Mouse (Mus musculus): Measurements from ENCODE around the gene Olfr1048. TPM values are rescaled to one million over a fixed set of nuclear protein-coding genes. Genes with fewer than 3 reads are reported as not detected.

Gene Olfr1048
- total and polyA plus RNA-seq, 3 experiments: not detected

DNA sequence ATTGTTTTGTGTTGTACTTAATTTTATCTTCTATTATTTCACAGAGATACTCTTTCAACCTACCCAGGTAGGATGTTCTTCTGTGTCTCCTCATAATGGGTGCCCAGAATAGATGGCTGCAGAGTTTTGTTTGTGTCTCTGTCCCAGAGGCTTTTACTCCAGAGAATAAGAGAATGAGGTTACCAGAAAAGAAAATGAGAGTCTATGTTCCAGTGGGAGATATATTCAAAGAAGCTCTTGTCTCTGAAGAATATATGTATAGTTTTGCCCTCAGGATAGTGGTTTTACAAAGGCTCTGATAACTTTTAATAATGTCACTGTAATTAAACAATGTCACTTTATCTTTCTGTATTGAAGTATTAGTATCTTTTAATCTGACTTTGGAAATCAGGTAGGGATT is 54.5 kb downstream of the Olfr1048 start, which contains the start of gene Olfr52:
Gene Olfr52 (minus strand): TSS at position 101 of the 400 bp plus-strand sequence.
- no peak for DNase-seq (ENCODE audit: low read depth, low spot score)

More for the DNA sequence above, 54.5 kb downstream of the Olfr1048 start, which contains the start of gene Olfr52:
- Histone ChIP-seq H3K27ac (ENCODE audit: control insufficient read depth, low read depth, low read length) (no peak within 1 kb of the TSS), H3K36me3 (ENCODE audit: control insufficient read depth in 1 of 2, insufficient read depth in 2 of 2, low read length in 2 of 2) (no peaks in the 10 kb centered on the region), H3K79me2 (ENCODE audit: control insufficient read depth, insufficient read depth, low read length, poor library complexity) (no peaks in the 10 kb centered on the region), H3K4me3 (ENCODE audit: control insufficient read depth in 1 of 2, insufficient read depth in 1 of 2, low read depth in 2 of 2, low read length in 2 of 2) (no peak within 1 kb of the TSS), H3K27me3 (ENCODE audit: control insufficient read depth in 1 of 2, insufficient read depth in 2 of 2, low read length in 2 of 2) (no peaks in the 10 kb centered on the region), H3K4me1 (ENCODE audit: control insufficient read depth in 1 of 2, insufficient read depth in 2 of 2, low read length in 2 of 2) (no peaks in the 10 kb centered on the region), H3K9ac (ENCODE audit: control insufficient read depth, low read depth, low read length, poor library complexity, severe bottlenecking) (no peak within 1 kb of the TSS), H3K9me3 (replicated peaks; ENCODE audit: insufficient read depth, low read length) (no peaks in the 10 kb centered on the region)
- TF ChIP-seq TCF12 (IDR thresholded peaks at IDR 0.05; ENCODE audit: low read depth, low read length): no peak
- no peak for TF ChIP-seq RCOR1 (IDR thresholded peaks at IDR 0.05; ENCODE audit: low read depth, low read length)
- no peak for TF ChIP-seq CTCF (IDR thresholded peaks at IDR 0.05 in 2 of 3, conservative IDR thresholded peaks at IDR 0.05 in 1 of 3; ENCODE audit: control insufficient read depth in 1 of 3, insufficient read depth in 1 of 3, low read depth in 2 of 3, low read length in 3 of 3, poor library complexity in 1 of 3, severe bottlenecking in 1 of 3)
- TF ChIP-seq E2F4 (IDR thresholded peaks at IDR 0.05; ENCODE audit: borderline replicate concordance, low read depth, low read length): no peak
- TF ChIP-seq ETS1 (IDR thresholded peaks at IDR 0.05; ENCODE audit: low read depth, low read length): no peak
- TF ChIP-seq MAX (IDR thresholded peaks at IDR 0.05; ENCODE audit: low read length): no peak
- TF ChIP-seq NRF1 (IDR thresholded peaks at IDR 0.05; ENCODE audit: insufficient read depth, low read depth, low read length, poor library complexity, severe bottlenecking): no peak
- TF ChIP-seq MYB (IDR thresholded peaks at IDR 0.05; ENCODE audit: low read depth, low read length): no peak
- TF ChIP-seq MAFK (IDR thresholded peaks at IDR 0.05; ENCODE audit: borderline replicate concordance, low read depth, low read length): no peak

Other genes starting within 250 kb of the Olfr1048 start
- gene Olfr1031, start 250.0 kb downstream of the Olfr1048 start, total RNA-seq (2012; rRNA removed): not detected in 2 replicates
- not detected for gene Olfr1031, start 250.0 kb downstream of the Olfr1048 start, polyA plus RNA-seq (2012; ENCODE audit: insufficient read depth in 1 of 2, insufficient read length in 2 of 2, low read depth in 1 of 2, low replicate concordance in 2 of 2, missing spikeins in 1 of 2)
- not detected in 2 replicates for gene Olfr1032, start 234.7 kb downstream of the Olfr1048 start, total RNA-seq (2012; rRNA removed)
- not detected for gene Olfr1032, start 234.7 kb downstream of the Olfr1048 start, polyA plus RNA-seq (2012; ENCODE audit: insufficient read depth in 1 of 2, insufficient read length in 2 of 2, low read depth in 1 of 2, low replicate concordance in 2 of 2, missing spikeins in 1 of 2)
- not detected in 2 replicates for gene Olfr1033, start 219.7 kb downstream of the Olfr1048 start, total RNA-seq (2012; rRNA removed)
- not detected for gene Olfr1033, start 219.7 kb downstream of the Olfr1048 start, polyA plus RNA-seq (2012; ENCODE audit: insufficient read depth in 1 of 2, insufficient read length in 2 of 2, low read depth in 1 of 2, low replicate concordance in 2 of 2, missing spikeins in 1 of 2)
- not detected in 2 replicates for gene Olfr1034, start 194.4 kb downstream of the Olfr1048 start, total RNA-seq (2012; rRNA removed)
- gene Olfr1034, start 194.4 kb downstream of the Olfr1048 start, polyA plus RNA-seq (2012; ENCODE audit: insufficient read depth in 1 of 2, insufficient read length in 2 of 2, low read depth in 1 of 2, low replicate concordance in 2 of 2, missing spikeins in 1 of 2): not detected
- not detected in 2 replicates for gene Olfr1036, start 166.3 kb downstream of the Olfr1048 start, total RNA-seq (2012; rRNA removed)
- not detected for gene Olfr1036, start 166.3 kb downstream of the Olfr1048 start, polyA plus RNA-seq (2012; ENCODE audit: insufficient read depth in 1 of 2, insufficient read length in 2 of 2, low read depth in 1 of 2, low replicate concordance in 2 of 2, missing spikeins in 1 of 2)
- not detected in 2 replicates for gene Olfr1037, start 152.9 kb downstream of the Olfr1048 start, total RNA-seq (2012; rRNA removed)
- gene Olfr1037, start 152.9 kb downstream of the Olfr1048 start, polyA plus RNA-seq (2012; ENCODE audit: insufficient read depth in 1 of 2, insufficient read length in 2 of 2, low read depth in 1 of 2, low replicate concordance in 2 of 2, missing spikeins in 1 of 2): not detected
- gene Olfr1039, start 104.4 kb downstream of the Olfr1048 start, total RNA-seq (2012; rRNA removed): not detected in 2 replicates
- not detected for gene Olfr1039, start 104.4 kb downstream of the Olfr1048 start, polyA plus RNA-seq (2012; ENCODE audit: insufficient read depth in 1 of 2, insufficient read length in 2 of 2, low read depth in 1 of 2, low replicate concordance in 2 of 2, missing spikeins in 1 of 2)
- gene Olfr1040, start 93.6 kb downstream of the Olfr1048 start, total RNA-seq (2012; rRNA removed): not detected in 2 replicates
- gene Olfr1040, start 93.6 kb downstream of the Olfr1048 start, polyA plus RNA-seq (2012; ENCODE audit: insufficient read depth in 1 of 2, insufficient read length in 2 of 2, low read depth in 1 of 2, low replicate concordance in 2 of 2, missing spikeins in 1 of 2): not detected
- not detected in 2 replicates for gene Olfr1042, start 78.5 kb downstream of the Olfr1048 start, total RNA-seq (2012; rRNA removed)
- not detected for gene Olfr1042, start 78.5 kb downstream of the Olfr1048 start, polyA plus RNA-seq (2012; ENCODE audit: insufficient read depth in 1 of 2, insufficient read length in 2 of 2, low read depth in 1 of 2, low replicate concordance in 2 of 2, missing spikeins in 1 of 2)
- gene Olfr1043, start 72.8 kb downstream of the Olfr1048 start, total RNA-seq (2012; rRNA removed): not detected in 2 replicates
- not detected for gene Olfr1043, start 72.8 kb downstream of the Olfr1048 start, polyA plus RNA-seq (2012; ENCODE audit: insufficient read depth in 1 of 2, insufficient read length in 2 of 2, low read depth in 1 of 2, low replicate concordance in 2 of 2, missing spikeins in 1 of 2)
- gene Olfr1044, start 62.5 kb downstream of the Olfr1048 start, total RNA-seq (2012; rRNA removed): not detected in 2 replicates
- gene Olfr1044, start 62.5 kb downstream of the Olfr1048 start, polyA plus RNA-seq (2012; ENCODE audit: insufficient read depth in 1 of 2, insufficient read length in 2 of 2, low read depth in 1 of 2, low replicate concordance in 2 of 2, missing spikeins in 1 of 2): not detected
- gene Olfr52, start 54.6 kb downstream of the Olfr1048 start, total RNA-seq (2012; rRNA removed): not detected in 2 replicates
- gene Olfr52, start 54.6 kb downstream of the Olfr1048 start, polyA plus RNA-seq (2012; ENCODE audit: insufficient read depth in 1 of 2, insufficient read length in 2 of 2, low read depth in 1 of 2, low replicate concordance in 2 of 2, missing spikeins in 1 of 2): not detected
- gene Olfr1045, start 37.3 kb downstream of the Olfr1048 start, total RNA-seq (2012; rRNA removed): not detected in 2 replicates
- not detected for gene Olfr1045, start 37.3 kb downstream of the Olfr1048 start, polyA plus RNA-seq (2012; ENCODE audit: insufficient read depth in 1 of 2, insufficient read length in 2 of 2, low read depth in 1 of 2, low replicate concordance in 2 of 2, missing spikeins in 1 of 2)
- not detected in 2 replicates for gene Olfr1046, start 21.0 kb downstream of the Olfr1048 start, total RNA-seq (2012; rRNA removed)
- gene Olfr1046, start 21.0 kb downstream of the Olfr1048 start, polyA plus RNA-seq (2012; ENCODE audit: insufficient read depth in 1 of 2, insufficient read length in 2 of 2, low read depth in 1 of 2, low replicate concordance in 2 of 2, missing spikeins in 1 of 2): not detected
- not detected in 2 replicates for gene Olfr1047, start 8.9 kb downstream of the Olfr1048 start, total RNA-seq (2012; rRNA removed)
- not detected for gene Olfr1047, start 8.9 kb downstream of the Olfr1048 start, polyA plus RNA-seq (2012; ENCODE audit: insufficient read depth in 1 of 2, insufficient read length in 2 of 2, low read depth in 1 of 2, low replicate concordance in 2 of 2, missing spikeins in 1 of 2)
- gene Olfr1049, start 18.0 kb upstream of the Olfr1048 start, total RNA-seq (2012; rRNA removed): not detected in 2 replicates
- not detected for gene Olfr1049, start 18.0 kb upstream of the Olfr1048 start, polyA plus RNA-seq (2012; ENCODE audit: insufficient read depth in 1 of 2, insufficient read length in 2 of 2, low read depth in 1 of 2, low replicate concordance in 2 of 2, missing spikeins in 1 of 2)
- gene Olfr1051, start 38.8 kb upstream of the Olfr1048 start, total RNA-seq (2012; rRNA removed): not detected in 2 replicates
- not detected for gene Olfr1051, start 38.8 kb upstream of the Olfr1048 start, polyA plus RNA-seq (2012; ENCODE audit: insufficient read depth in 1 of 2, insufficient read length in 2 of 2, low read depth in 1 of 2, low replicate concordance in 2 of 2, missing spikeins in 1 of 2)
- gene Olfr1052, start 52.2 kb upstream of the Olfr1048 start, total RNA-seq (2012; rRNA removed): not detected in 2 replicates
- not detected for gene Olfr1052, start 52.2 kb upstream of the Olfr1048 start, polyA plus RNA-seq (2012; ENCODE audit: insufficient read depth in 1 of 2, insufficient read length in 2 of 2, low read depth in 1 of 2, low replicate concordance in 2 of 2, missing spikeins in 1 of 2)
- not detected in 2 replicates for gene Olfr1053, start 75.0 kb upstream of the Olfr1048 start, total RNA-seq (2012; rRNA removed)
- gene Olfr1053, start 75.0 kb upstream of the Olfr1048 start, polyA plus RNA-seq (2012; ENCODE audit: insufficient read depth in 1 of 2, insufficient read length in 2 of 2, low read depth in 1 of 2, low replicate concordance in 2 of 2, missing spikeins in 1 of 2): not detected
- not detected in 2 replicates for gene Olfr1054, start 95.1 kb upstream of the Olfr1048 start, total RNA-seq (2012; rRNA removed)
- not detected for gene Olfr1054, start 95.1 kb upstream of the Olfr1048 start, polyA plus RNA-seq (2012; ENCODE audit: insufficient read depth in 1 of 2, insufficient read length in 2 of 2, low read depth in 1 of 2, low replicate concordance in 2 of 2, missing spikeins in 1 of 2)
- gene Olfr1055, start 110.0 kb upstream of the Olfr1048 start, total RNA-seq (2012; rRNA removed): 0.29 and 0.65 TPM in 2 replicates
- gene Olfr1055, start 110.0 kb upstream of the Olfr1048 start, polyA plus RNA-seq (2012; ENCODE audit: insufficient read depth in 1 of 2, insufficient read length in 2 of 2, low read depth in 1 of 2, low replicate concordance in 2 of 2, missing spikeins in 1 of 2): not detected
- gene Olfr1056, start 122.2 kb upstream of the Olfr1048 start, total RNA-seq (2012; rRNA removed): not detected in 2 replicates
- not detected for gene Olfr1056, start 122.2 kb upstream of the Olfr1048 start, polyA plus RNA-seq (2012; ENCODE audit: insufficient read depth in 1 of 2, insufficient read length in 2 of 2, low read depth in 1 of 2, low replicate concordance in 2 of 2, missing spikeins in 1 of 2)
- not detected in 2 replicates for gene Olfr1057, start 138.1 kb upstream of the Olfr1048 start, total RNA-seq (2012; rRNA removed)
- not detected for gene Olfr1057, start 138.1 kb upstream of the Olfr1048 start, polyA plus RNA-seq (2012; ENCODE audit: insufficient read depth in 1 of 2, insufficient read length in 2 of 2, low read depth in 1 of 2, low replicate concordance in 2 of 2, missing spikeins in 1 of 2)
- not detected in 2 replicates for gene Olfr1058, start 148.3 kb upstream of the Olfr1048 start, total RNA-seq (2012; rRNA removed)
- not detected for gene Olfr1058, start 148.3 kb upstream of the Olfr1048 start, polyA plus RNA-seq (2012; ENCODE audit: insufficient read depth in 1 of 2, insufficient read length in 2 of 2, low read depth in 1 of 2, low replicate concordance in 2 of 2, missing spikeins in 1 of 2)
- gene Olfr1061, start 173.8 kb upstream of the Olfr1048 start, total RNA-seq (2012; rRNA removed): not detected in 2 replicates
- gene Olfr1061, start 173.8 kb upstream of the Olfr1048 start, polyA plus RNA-seq (2012; ENCODE audit: insufficient read depth in 1 of 2, insufficient read length in 2 of 2, low read depth in 1 of 2, low replicate concordance in 2 of 2, missing spikeins in 1 of 2): not detected
- not detected in 2 replicates for gene Olfr1062, start 186.5 kb upstream of the Olfr1048 start, total RNA-seq (2012; rRNA removed)
- not detected for gene Olfr1062, start 186.5 kb upstream of the Olfr1048 start, polyA plus RNA-seq (2012; ENCODE audit: insufficient read depth in 1 of 2, insufficient read length in 2 of 2, low read depth in 1 of 2, low replicate concordance in 2 of 2, missing spikeins in 1 of 2)
- gene Olfr1065, start 210.3 kb upstream of the Olfr1048 start, total RNA-seq (2012; rRNA removed): not detected in 2 replicates
- gene Olfr1065, start 210.3 kb upstream of the Olfr1048 start, polyA plus RNA-seq (2012; ENCODE audit: insufficient read depth in 1 of 2, insufficient read length in 2 of 2, low read depth in 1 of 2, low replicate concordance in 2 of 2, missing spikeins in 1 of 2): not detected
- gene Olfr1066, start 216.0 kb upstream of the Olfr1048 start, total RNA-seq (2012; rRNA removed): not detected in 2 replicates
- gene Olfr1066, start 216.0 kb upstream of the Olfr1048 start, polyA plus RNA-seq (2012; ENCODE audit: insufficient read depth in 1 of 2, insufficient read length in 2 of 2, low read depth in 1 of 2, low replicate concordance in 2 of 2, missing spikeins in 1 of 2): not detected
- gene Olfr228, start 247.1 kb upstream of the Olfr1048 start, total RNA-seq (2012; rRNA removed): not detected in 2 replicates
- gene Olfr228, start 247.1 kb upstream of the Olfr1048 start, polyA plus RNA-seq (2012; ENCODE audit: insufficient read depth in 1 of 2, insufficient read length in 2 of 2, low read depth in 1 of 2, low replicate concordance in 2 of 2, missing spikeins in 1 of 2): not detected